Mouse (Mus musculus): Measurements from ENCODE around the gene Car10. TPM values are rescaled to one million over a fixed set of nuclear protein-coding genes. Genes with fewer than 3 reads are reported as not detected.
A peak's percentile ranks its signal among the peaks of the same experiment; 100 is the strongest.

Gene Car10
- polyA plus RNA-seq, 2 experiments, result 0.70 TPM

- ATAC-seq (ENCODE audit: low FRiP score, low read depth), result no peak
- Histone ChIP-seq H3K27ac (replicated peaks; ENCODE audit: low read depth, low read length) (no peak overlapping the region), H3K9ac (ENCODE audit: low read depth, low read length, severe bottlenecking) (no peak overlapping the region), H3K27me3 (ENCODE audit: control insufficient read depth, insufficient read depth, low read length) (peaks cover 61% of the 10 kb centered on the region), H3K4me2 (replicated peaks; ENCODE audit: low read depth, low read length, severe bottlenecking) (no peak overlapping the region), H3K9me3 (ENCODE audit: control insufficient read depth, low read length) (no peaks in the 10 kb centered on the region), H3K4me1 (ENCODE audit: control insufficient read depth, insufficient read depth, low read length) (peaks cover 3% of the 10 kb centered on the region; the same call in 1 of the 2 replicates), H3K4me3 (replicated peaks; ENCODE audit: low read length) (no peak overlapping the region), H3K36me3 (ENCODE audit: control insufficient read depth, insufficient read depth, low read length) (no peaks in the 10 kb centered on the region)
- 5% methylated on average over 14 of the region's 14 CpGs for whole genome bisulfite sequencing
- DNase-seq (ENCODE audit: low spot score), result no peak
- no peak for TF ChIP-seq POLR2A (IDR thresholded peaks at IDR 0.05; ENCODE audit: borderline replicate concordance, extremely low read depth, insufficient read depth, insufficient read length)
Observed at GRCm38 (mm10) chr11:93097431-93097851, 387 bp upstream of the Car10 start.

GRCm38 (mm10) chr11:93098933-93099381, 1.1 kb downstream of the Car10 start:
- no peak for ATAC-seq (ENCODE audit: low FRiP score, low read depth)
- peaks cover 3% of the 10 kb centered on the region; the same call in 1 of the 2 replicates for H3K4me1 ChIP-seq (ENCODE audit: control insufficient read depth, insufficient read depth, low read length)

DNA sequence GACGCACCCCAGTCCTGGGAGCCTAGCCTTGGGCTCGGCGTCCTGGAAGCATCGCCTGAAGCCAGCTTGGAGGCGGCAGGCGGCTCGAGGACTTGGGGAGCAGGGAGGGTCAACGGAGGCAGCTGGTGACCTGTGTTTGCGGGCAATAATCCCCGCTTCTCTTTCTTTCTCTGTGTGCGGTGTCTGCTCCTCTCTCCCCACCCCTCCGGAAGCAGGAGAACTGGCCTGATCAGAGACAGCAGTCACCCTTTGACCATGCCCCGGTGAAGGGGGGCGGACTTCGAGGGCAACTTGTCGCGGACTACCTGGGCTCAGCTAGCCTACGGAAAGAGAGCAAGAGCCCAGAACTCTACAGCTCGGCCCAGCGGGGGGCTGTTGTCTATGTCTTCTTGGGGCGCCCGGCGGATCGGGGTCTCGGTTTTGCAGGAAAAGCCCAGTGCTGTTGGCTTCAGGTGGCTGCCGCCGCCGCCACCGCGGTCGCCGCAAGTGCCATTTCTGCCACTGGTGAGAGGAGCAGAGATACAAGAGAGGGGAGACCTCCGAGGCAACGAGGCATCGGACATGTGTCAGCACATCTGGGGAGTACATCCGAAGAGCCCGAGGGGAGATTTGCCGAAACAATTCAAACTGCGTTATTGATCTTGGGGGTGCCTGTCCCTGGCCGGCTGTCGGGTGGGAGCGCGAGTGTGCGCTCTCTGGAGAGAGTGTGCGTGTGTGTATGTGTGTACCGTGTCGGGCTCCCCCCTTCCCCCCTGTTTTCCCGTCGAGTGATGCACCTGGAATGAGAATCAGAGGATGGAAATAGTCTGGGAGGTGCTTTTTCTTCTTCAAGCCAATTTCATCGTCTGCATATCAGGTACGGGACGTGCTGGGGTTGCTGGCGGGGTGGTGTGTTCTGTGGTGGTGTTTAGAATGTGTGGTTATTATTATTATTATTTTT, 1.9 kb downstream of the Car10 start:
- Histone ChIP-seq H3K4me2 (replicated peaks; ENCODE audit: low read depth, low read length, severe bottlenecking) (peak overlapping the region; percentile 58), H3K9me3 (ENCODE audit: control insufficient read depth, low read length) (no peaks in the 10 kb centered on the region), H3K27me3 (ENCODE audit: control insufficient read depth, insufficient read depth, low read length) (peaks cover 63% of the 10 kb centered on the region), H3K4me3 (replicated peaks; ENCODE audit: low read length) (peak overlapping the region; percentile 38), H3K36me3 (ENCODE audit: control insufficient read depth, insufficient read depth, low read length) (no peaks in the 10 kb centered on the region), H3K27ac (replicated peaks; ENCODE audit: low read depth, low read length) (no peak overlapping the region), H3K9ac (ENCODE audit: low read depth, low read length, severe bottlenecking) (no peak overlapping the region), H3K4me1 (ENCODE audit: control insufficient read depth, insufficient read depth, low read length) (peaks cover 3% of the 10 kb centered on the region; the same call in 1 of the 2 replicates)
- ATAC-seq (ENCODE audit: low FRiP score, low read depth), result no peak
- TF ChIP-seq POLR2A (IDR thresholded peaks at IDR 0.05; ENCODE audit: borderline replicate concordance, extremely low read depth, insufficient read depth, insufficient read length), result no peak
- DNase-seq (ENCODE audit: low spot score), result no peak
- WGBS, result 2% methylated on average over 47 of the region's 53 CpGs

More at GRCm38 (mm10) chr11:93098933-93099381, 1.1 kb downstream of the Car10 start:
- peak overlapping the region; percentile 38 for H3K4me3 ChIP-seq (replicated peaks; ENCODE audit: low read length)
- no peak overlapping the region for H3K27ac ChIP-seq (replicated peaks; ENCODE audit: low read depth, low read length)
- DNase-seq (ENCODE audit: low spot score), result no peak
- peak overlapping the region; percentile 58 for H3K4me2 ChIP-seq (replicated peaks; ENCODE audit: low read depth, low read length, severe bottlenecking)
- H3K9ac ChIP-seq (ENCODE audit: low read depth, low read length, severe bottlenecking), result no peak overlapping the region
- WGBS, result under 1% methylated on average over 37 of the region's 37 CpGs
- H3K9me3 ChIP-seq (ENCODE audit: control insufficient read depth, low read length), result no peaks in the 10 kb centered on the region
- no peaks in the 10 kb centered on the region for H3K36me3 ChIP-seq (ENCODE audit: control insufficient read depth, insufficient read depth, low read length)
- no peak for TF ChIP-seq POLR2A (IDR thresholded peaks at IDR 0.05; ENCODE audit: borderline replicate concordance, extremely low read depth, insufficient read depth, insufficient read length)
- peaks cover 63% of the 10 kb centered on the region for H3K27me3 ChIP-seq (ENCODE audit: control insufficient read depth, insufficient read depth, low read length)

- no peak overlapping the region for H3K27ac ChIP-seq (replicated peaks; ENCODE audit: low read depth, low read length)
- no peaks in the 10 kb centered on the region for H3K9me3 ChIP-seq (ENCODE audit: control insufficient read depth, low read length)
- DNase-seq (ENCODE audit: low spot score), result no peak
- H3K4me1 ChIP-seq (ENCODE audit: control insufficient read depth, insufficient read depth, low read length), result peaks cover 3% of the 10 kb centered on the region; the same call in 1 of the 2 replicates
- H3K9ac ChIP-seq (ENCODE audit: low read depth, low read length, severe bottlenecking), result no peak overlapping the region
- no peak for ATAC-seq (ENCODE audit: low FRiP score, low read depth)
- WGBS, result 5% methylated on average over 6 of the region's 6 CpGs
- H3K4me2 ChIP-seq (replicated peaks; ENCODE audit: low read depth, low read length, severe bottlenecking), result no peak overlapping the region
- peaks cover 63% of the 10 kb centered on the region for H3K27me3 ChIP-seq (ENCODE audit: control insufficient read depth, insufficient read depth, low read length)
- no peak overlapping the region for H3K4me3 ChIP-seq (replicated peaks; ENCODE audit: low read length)
- TF ChIP-seq POLR2A (IDR thresholded peaks at IDR 0.05; ENCODE audit: borderline replicate concordance, extremely low read depth, insufficient read depth, insufficient read length), result no peak
- H3K36me3 ChIP-seq (ENCODE audit: control insufficient read depth, insufficient read depth, low read length), result no peaks in the 10 kb centered on the region
Observed at GRCm38 (mm10) chr11:93100606-93101005, 2.8 kb downstream of the Car10 start.

GRCm38 (mm10) chr11:93101106-93101505, 3.3 kb downstream of the Car10 start:
- H3K36me3 ChIP-seq (ENCODE audit: control insufficient read depth, insufficient read depth, low read length), result no peaks in the 10 kb centered on the region
- no peak overlapping the region for H3K4me2 ChIP-seq (replicated peaks; ENCODE audit: low read depth, low read length, severe bottlenecking)
- H3K27me3 ChIP-seq (ENCODE audit: control insufficient read depth, insufficient read depth, low read length), result peaks cover 63% of the 10 kb centered on the region
- H3K4me3 ChIP-seq (replicated peaks; ENCODE audit: low read length), result no peak overlapping the region
- TF ChIP-seq POLR2A (IDR thresholded peaks at IDR 0.05; ENCODE audit: borderline replicate concordance, extremely low read depth, insufficient read depth, insufficient read length), result no peak
- no peak overlapping the region for H3K9ac ChIP-seq (ENCODE audit: low read depth, low read length, severe bottlenecking)
- H3K27ac ChIP-seq (replicated peaks; ENCODE audit: low read depth, low read length), result no peak overlapping the region
- H3K4me1 ChIP-seq (ENCODE audit: control insufficient read depth, insufficient read depth, low read length), result peaks cover 3% of the 10 kb centered on the region; the same call in 1 of the 2 replicates
- 4% methylated on average over 2 of the region's 2 CpGs for WGBS
- ATAC-seq (ENCODE audit: low FRiP score, low read depth) (no peak), DNase-seq (ENCODE audit: low spot score) (no peak)
- no peaks in the 10 kb centered on the region for H3K9me3 ChIP-seq (ENCODE audit: control insufficient read depth, low read length)
